Mouse (Mus musculus): ENCODE measurements at regions not wholly inside any gene's neighbourhood (a gene's known extent, or its start where the extent isn't known, plus 50 kb on each side); places are given as distances from the start of the nearest gene placed in this dataset.
"Not testable (repeated sequence)": the region's sequence is repeated elsewhere in the genome, so short reads cannot be mapped to it uniquely, and the experiment has no call there.

DNA sequence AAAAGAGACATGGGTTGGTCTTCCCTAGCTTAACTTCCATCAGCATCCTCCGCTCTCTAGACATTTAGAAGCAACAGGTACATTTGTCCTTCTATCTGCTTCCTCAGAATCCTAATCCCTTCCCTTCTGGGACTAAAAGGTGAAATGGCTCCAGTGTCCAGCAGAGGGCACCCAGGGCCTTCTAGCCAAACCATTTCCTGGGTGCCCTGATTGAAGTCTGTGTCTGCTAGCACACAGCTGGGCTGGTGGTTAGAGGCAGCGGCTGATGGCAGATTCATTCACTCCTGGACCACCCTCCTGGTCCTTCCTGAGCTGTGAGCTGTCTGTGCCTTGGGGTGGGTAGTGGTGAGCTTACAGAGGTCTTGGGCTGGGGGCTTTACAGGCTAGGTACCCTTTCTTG lies 76.5 kb upstream of the Col13a1 start:
- DNase-seq (ENCODE audit: low spot score in 2 of 2) = peak; percentile 44 to 72
- intact Hi-C loops (cut with DNase I) = loop anchor here (1.0 kb wide), 2 partner anchors 47 to 128 kb away; no protein-coding TSS in a partner anchor

DNA sequence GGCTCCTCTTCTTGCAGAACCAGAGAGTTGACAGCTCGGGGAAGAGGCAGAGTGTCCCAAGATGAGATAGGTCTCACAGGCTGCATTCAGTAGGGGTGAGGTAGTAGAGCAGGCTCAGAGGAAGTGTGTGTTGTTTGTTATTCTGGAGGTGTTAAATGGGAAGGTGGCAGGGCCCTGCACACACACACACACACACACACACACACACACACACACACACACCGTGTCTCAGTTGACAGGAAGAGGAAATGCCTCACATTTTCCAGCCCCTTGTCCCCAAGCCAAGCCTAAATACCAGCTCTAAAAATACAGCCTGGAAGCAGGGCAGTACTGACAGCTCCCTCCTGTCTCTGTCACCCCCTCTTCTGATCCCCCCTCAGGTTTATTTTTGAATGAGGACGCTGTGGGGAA lies 70.9 kb upstream of the Col13a1 start:
- intact Hi-C loops (cut with DNase I) = loop anchor here (5.0 kb wide), 1 partner anchor 118 kb away; no protein-coding TSS in a partner anchor
- DNase-seq (ENCODE audit: low spot score in 2 of 2) = no peak

DNA sequence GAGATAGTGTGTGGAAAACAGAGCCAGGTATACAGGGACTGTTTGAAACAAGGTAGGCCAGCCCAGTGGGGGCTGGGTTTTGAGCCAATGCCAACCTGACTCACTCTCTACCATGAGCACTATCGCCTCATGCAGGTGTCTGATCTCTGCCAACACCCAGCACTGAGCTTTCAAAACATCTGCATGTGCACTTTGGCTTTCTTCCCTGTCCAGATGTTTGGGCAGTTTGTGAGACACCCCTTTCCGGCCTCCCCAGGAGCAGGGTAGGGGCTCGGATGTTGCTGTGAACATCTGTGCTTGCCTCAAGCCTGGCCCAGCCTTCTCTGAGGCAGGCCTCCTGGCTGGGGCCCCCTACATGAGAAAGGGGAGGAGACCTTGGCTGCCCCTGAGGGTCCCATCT lies 65.5 kb upstream of the Col13a1 start:
- peak in 1 of 2 experiments; percentile 6 for DNase-seq (ENCODE audit: low spot score in 2 of 2)
- intact Hi-C loops (cut with DNase I) = no loop called here

DNA sequence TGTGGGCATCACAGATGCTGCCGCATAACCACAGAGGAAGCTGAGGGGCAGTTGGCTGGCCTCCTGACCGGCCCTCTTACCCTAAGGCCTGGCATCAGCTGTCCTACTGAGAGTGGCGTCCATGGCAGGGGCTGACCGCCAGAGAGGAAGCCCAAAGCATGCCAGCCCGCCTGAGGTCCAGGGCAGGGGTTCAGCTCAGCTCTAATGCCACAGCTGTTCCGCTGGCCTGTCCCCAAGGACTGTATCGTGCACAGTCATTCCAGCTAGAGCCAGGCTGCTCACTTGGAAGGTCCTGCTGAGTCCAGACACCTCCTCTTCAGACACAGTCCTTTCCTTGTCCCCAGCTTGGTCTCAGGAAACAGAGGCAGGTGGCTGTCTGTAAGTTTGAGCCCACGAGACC lies 61.0 kb upstream of the Col13a1 start:
- intact Hi-C loops (cut with DNase I) = no loop called here
- no peak for DNase-seq (ENCODE audit: low spot score in 2 of 2)

DNA sequence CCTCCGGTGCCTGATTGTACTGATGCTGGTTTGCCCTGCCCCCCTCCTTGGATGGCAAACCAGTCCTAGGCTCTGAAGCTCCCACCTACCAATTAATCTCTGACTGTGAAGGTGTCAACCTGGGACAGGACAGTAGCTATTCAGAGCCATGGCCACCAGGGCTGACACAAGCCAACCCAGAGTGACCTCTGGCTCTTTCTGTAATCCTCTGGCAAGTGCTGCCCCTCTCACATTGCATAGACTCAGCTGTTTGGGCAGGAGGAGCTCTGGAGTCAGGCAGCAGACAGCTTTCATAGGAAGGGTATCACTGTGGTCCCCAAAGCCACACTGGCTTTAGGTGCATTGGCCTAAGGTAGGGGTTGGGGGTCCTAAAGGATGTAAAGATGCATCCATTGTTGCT lies 59.7 kb upstream of the Col13a1 start:
- intact Hi-C loops (cut with DNase I) = no loop called here
- DNase-seq (ENCODE audit: low spot score in 2 of 2) = no peak

DNA sequence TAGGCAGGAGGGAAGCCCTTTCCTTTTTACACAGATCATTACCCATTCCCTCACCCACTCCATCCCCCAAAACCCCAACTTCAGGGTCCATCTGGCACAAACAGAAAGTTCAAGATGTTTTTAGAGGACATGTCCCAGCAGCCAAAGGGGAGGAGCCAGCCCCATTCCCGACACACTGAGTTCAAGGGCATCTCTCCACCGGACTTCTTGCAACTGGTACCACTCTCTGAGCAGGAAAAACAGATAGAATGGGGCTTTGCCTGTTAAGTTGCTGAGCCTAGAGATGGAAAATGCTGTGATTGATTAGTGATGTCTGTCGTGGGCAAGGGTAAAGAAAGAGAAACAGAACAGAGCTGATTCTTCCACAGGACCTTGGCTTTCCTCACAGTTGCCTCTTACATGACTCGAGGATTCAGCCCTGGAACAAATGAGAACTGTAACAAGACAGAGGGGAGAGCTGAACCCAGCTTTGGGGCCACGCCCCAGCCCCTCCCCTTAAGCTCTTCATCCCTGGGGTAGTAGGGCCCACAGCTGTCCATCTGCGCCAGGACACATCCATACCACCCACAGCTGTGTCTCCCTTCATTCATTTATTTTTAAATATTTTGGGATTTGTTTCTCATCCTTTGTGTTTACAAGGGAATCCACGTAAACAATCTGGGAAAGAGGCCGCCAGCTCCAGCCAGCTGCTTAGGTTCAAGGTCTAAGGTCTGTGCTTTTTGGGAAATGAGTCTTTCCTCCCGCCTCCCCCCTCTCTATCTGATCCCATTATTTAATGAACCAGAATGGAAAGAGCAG lies 58.7 kb upstream of the Col13a1 start:
- DNase-seq (ENCODE audit: low spot score in 2 of 2) = no peak
- intact Hi-C loops (cut with DNase I) = no loop called here

DNA sequence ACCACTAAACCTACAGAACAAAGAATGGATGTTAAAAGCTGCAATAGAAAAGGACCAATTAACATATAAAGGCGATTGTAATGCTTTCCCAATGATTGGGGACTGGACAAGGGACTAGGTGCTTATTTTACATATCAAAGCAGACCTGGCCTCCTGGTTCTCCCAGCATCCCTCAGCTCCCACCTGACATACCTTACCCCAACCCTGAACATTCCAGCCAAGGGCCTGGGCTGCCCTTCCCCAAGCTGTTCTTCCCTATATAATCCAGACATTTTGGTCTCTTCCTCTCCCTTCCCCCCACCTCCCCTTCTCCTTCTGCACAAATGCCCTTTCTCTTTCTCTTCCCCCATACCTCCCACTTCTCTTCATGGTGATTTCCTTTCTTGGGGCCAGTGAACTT lies 57.9 kb upstream of the Col13a1 start:
- no peak for DNase-seq (ENCODE audit: low spot score in 2 of 2)
- intact Hi-C loops (cut with DNase I) = no loop called here

DNA sequence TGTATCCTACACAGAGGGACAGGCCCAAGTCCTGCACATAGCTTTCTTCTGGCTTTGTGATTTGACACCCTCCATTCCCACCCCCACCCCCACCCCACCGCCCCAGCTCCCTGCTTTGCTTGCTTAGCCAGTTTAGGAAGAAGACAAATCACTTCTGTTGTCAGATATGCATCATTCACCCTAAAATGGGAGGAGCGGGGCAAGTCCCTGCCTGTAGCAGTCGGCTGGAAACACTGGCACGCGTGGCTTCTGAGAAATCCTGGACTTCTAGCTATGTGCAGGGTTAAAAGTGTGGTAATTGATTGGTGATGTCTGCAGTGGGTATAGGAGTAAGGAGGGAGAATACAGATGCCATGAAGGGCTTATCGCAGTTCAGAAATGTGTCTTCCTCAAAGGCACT lies 55.4 kb upstream of the Col13a1 start:
- intact Hi-C loops (cut with DNase I) = no loop called here
- DNase-seq (ENCODE audit: low spot score in 2 of 2) = no peak

DNA sequence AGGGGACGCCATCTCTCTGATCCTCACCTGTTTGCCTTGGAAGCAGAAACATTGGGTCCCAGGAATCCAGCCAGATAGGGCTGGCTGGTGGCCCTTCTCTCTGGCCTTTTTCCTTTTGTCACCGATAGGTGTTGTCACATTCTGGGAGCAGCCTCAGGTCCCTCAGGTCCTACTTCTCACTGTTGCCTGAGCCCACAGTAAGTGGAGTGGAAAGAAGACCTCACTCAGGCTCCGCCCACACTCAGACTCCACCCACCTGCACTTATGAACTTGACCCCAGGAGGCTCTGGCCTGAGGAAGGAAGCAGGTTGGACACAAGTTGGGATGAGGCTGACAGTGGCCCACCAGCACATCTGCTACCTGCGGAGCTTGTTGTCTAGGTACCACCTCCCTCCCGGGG lies 54.8 kb upstream of the Col13a1 start:
- intact Hi-C loops (cut with DNase I) = no loop called here
- no peak for DNase-seq (ENCODE audit: low spot score in 2 of 2)

DNA sequence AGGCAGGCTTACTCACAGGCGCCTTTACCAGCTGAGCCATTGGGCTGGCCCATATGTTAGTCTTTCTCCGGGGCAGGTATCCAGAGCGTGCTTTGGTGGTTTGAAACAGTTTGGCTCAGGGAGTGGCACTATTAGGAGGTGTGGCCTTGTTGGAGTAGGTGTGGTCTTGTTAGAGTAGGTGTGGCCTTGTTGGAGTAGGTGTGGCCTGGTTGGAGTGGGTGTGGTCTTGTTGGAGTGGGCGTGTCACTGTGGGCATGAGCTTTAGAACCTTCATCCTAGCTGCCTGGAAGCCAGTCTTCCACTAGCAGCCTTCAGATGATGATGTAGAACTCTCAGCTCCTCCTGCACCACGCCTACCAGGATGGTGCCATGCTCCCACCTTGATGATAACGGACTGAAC lies 53.1 kb upstream of the Col13a1 start:
- DNase-seq (ENCODE audit: low spot score in 2 of 2); intact Hi-C loops (cut with DNase I): not testable (repeated sequence)

DNA sequence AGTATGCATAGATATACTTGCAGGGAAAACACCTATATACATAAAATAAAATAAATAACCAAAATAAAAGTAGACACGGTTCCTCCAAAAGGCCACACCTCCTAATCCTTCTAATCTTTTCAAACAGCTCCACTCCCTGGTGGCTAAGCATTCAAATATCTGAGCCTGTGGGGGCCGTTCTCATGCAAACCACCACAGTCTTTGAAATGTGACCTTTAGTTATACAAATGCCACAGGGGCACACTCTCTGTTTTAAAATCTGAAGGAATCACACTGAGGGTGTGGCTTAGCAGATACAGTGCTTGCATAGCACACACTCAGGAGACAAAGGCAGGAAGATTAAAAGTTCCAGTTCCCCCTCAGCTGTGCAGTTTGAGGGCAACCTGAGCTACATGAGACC lies 50.4 kb upstream of the Col13a1 start:
- no peak for DNase-seq (ENCODE audit: low spot score in 2 of 2)
- intact Hi-C loops (cut with DNase I) = no loop called here

Data from left cerebral cortex, postnatal 25 days (tissue).